Mouse (Mus musculus) CH12.LX (cell line): ENCODE measurements around the gene Cyp2w1. TPM values are rescaled to one million over a fixed set of nuclear protein-coding genes. Genes with fewer than 3 reads are reported as not detected.

Source experiments
- DNase-seq: peaks from one replicate; pipeline ENCODE4 v3.0.0-alpha.2; 2013; ENCODE audit errors: extremely low read depth
- H3K27ac ChIP-seq: 2 replicates; pipeline ENCODE4 v1.5.1; 2012; ENCODE audit warnings: low read depth, mild to moderate bottlenecking, control low read depth, moderate library complexity; ENCODE audit not compliant: insufficient read depth
- H3K27me3 ChIP-seq: replicated peaks from 2 replicates; pipeline ENCODE3; 2012; ENCODE audit warnings: inconsistent platforms
- H3K36me3 ChIP-seq, 2 experiments: replicated peaks in 1 of 2; 2 replicates each; pipeline versions ENCODE3 to v1.6.1; 2012; ENCODE audit warnings: inconsistent platforms in 1 of 2, low read length in 1 of 2, mild to moderate bottlenecking in 1 of 2, mixed read lengths in 1 of 2, moderate library complexity in 1 of 2; ENCODE audit not compliant: control insufficient read depth in 1 of 2, insufficient read depth in 1 of 2
- H3K4me1 ChIP-seq, 2 experiments: 2 replicates each; pipeline ENCODE4 v1.6.1; 2012; ENCODE audit warnings: inconsistent platforms in 1 of 2, moderate library complexity in 1 of 2; ENCODE audit not compliant: insufficient read depth in 2 of 2, control insufficient read depth in 1 of 2
- H3K4me2 ChIP-seq: 2 replicates; pipeline ENCODE4 v1.6.1; 2012; ENCODE audit warnings: low read depth, mild to moderate bottlenecking, control low read depth; ENCODE audit not compliant: poor library complexity, insufficient read depth, severe bottlenecking
- H3K4me3 ChIP-seq, 3 experiments: fragments of 150-350 bp in 1 of 3; sonication (generic) in 1 of 3; replicated peaks in 1 of 3; 2 replicates each; pipeline versions ENCODE3 to v1.5.1; 2011 to 2012; ENCODE audit warnings: low read depth in 2 of 3, low read length in 2 of 3, mild to moderate bottlenecking in 2 of 3, moderate library complexity in 2 of 3, control low read depth in 1 of 3, improper control_type of control experiment in 1 of 3, inconsistent platforms in 1 of 3, mixed read lengths in 1 of 3; ENCODE audit not compliant: poor library complexity in 1 of 3
- H3K79me2 ChIP-seq: replicated peaks from 2 replicates; pipeline ENCODE4 v1.6.1; 2012; ENCODE audit warnings: mild to moderate bottlenecking, moderate library complexity; ENCODE audit not compliant: control insufficient read depth, poor library complexity, insufficient read depth, severe bottlenecking; ENCODE audit errors: extremely low read depth
- H3K9ac ChIP-seq: 2 replicates; pipeline ENCODE4 v1.6.1; 2012; ENCODE audit warnings: low read depth, mild to moderate bottlenecking, control low read depth, moderate library complexity; ENCODE audit not compliant: insufficient read depth
- H3K9me3 ChIP-seq: replicated peaks from 2 replicates; pipeline ENCODE3; 2012; ENCODE audit warnings: low read length, inconsistent platforms, mixed read lengths
- BHLHE40 ChIP-seq: IDR thresholded peaks from 2 replicates; pipeline ENCODE4 v1.6.1; 2011; ENCODE audit warnings: mild to moderate bottlenecking, low read depth, low read length, improper control_type of control experiment
- CHD1 ChIP-seq: IDR thresholded peaks from 2 replicates; pipeline ENCODE4 v1.6.1; 2012; ENCODE audit warnings: low read depth, low read length, improper control_type of control experiment, inconsistent platforms
- CHD2 ChIP-seq: IDR thresholded peaks from 2 replicates; pipeline ENCODE4 v1.6.1; 2011; ENCODE audit warnings: low read length, improper control_type of control experiment
- CTCF ChIP-seq, 2 experiments: IDR thresholded peaks in 1 of 2; conservative IDR thresholded peaks in 1 of 2; 2 replicates each; pipeline ENCODE4 v1.5.1; 2011 to 2012; ENCODE audit warnings: low read depth in 2 of 2, low read length in 2 of 2, improper control_type of control experiment in 1 of 2, inconsistent platforms in 1 of 2, mild to moderate bottlenecking in 1 of 2, moderate library complexity in 1 of 2
- E2F4 ChIP-seq: IDR thresholded peaks from 2 replicates; pipeline ENCODE4 v1.6.1; 2011; ENCODE audit warnings: low read depth, low read length, improper control_type of control experiment; ENCODE audit not compliant: insufficient replicate concordance
- ELF1 ChIP-seq: IDR thresholded peaks from 2 replicates; pipeline ENCODE4 v1.6.1; 2014; ENCODE audit warnings: low read depth, mild to moderate bottlenecking, inconsistent platforms, low read length, improper control_type of control experiment
- EP300 ChIP-seq: IDR thresholded peaks from 2 replicates; pipeline ENCODE4 v1.6.1; 2011; ENCODE audit warnings: low read length, improper control_type of control experiment
- ETS1 ChIP-seq: conservative IDR thresholded peaks from 2 replicates; pipeline ENCODE4 v1.6.1; 2012; ENCODE audit warnings: low read depth, mild to moderate bottlenecking, inconsistent platforms, low read length, improper control_type of control experiment, moderate library complexity
- GABPA ChIP-seq: IDR thresholded peaks from 2 replicates; pipeline ENCODE4 v1.6.1; 2012; ENCODE audit warnings: low read depth, low read length, improper control_type of control experiment, inconsistent platforms; ENCODE audit not compliant: insufficient replicate concordance
- HCFC1 ChIP-seq: IDR thresholded peaks from 2 replicates; pipeline ENCODE4 v1.6.1; 2012; ENCODE audit warnings: low read depth, mild to moderate bottlenecking, inconsistent platforms, low read length, improper control_type of control experiment
- IRF4 ChIP-seq: IDR thresholded peaks from 2 replicates; pipeline ENCODE4 v1.6.1; 2014; ENCODE audit warnings: low read depth, mild to moderate bottlenecking, inconsistent platforms, low read length, improper control_type of control experiment
- JUND ChIP-seq: conservative IDR thresholded peaks from 2 replicates; pipeline ENCODE4 v1.6.1; 2011; ENCODE audit warnings: low read depth, low read length, improper control_type of control experiment
- KAT2A ChIP-seq: IDR thresholded peaks from 2 replicates; pipeline ENCODE4 v1.6.1; 2012; ENCODE audit warnings: low read length, improper control_type of control experiment, inconsistent platforms; ENCODE audit not compliant: insufficient replicate concordance
- MAFK ChIP-seq: IDR thresholded peaks from 2 replicates; pipeline ENCODE4 v1.6.1; 2011; ENCODE audit warnings: low read length, improper control_type of control experiment; ENCODE audit not compliant: insufficient replicate concordance
- MAX ChIP-seq: IDR thresholded peaks from 2 replicates; pipeline ENCODE4 v1.6.1; 2011; ENCODE audit warnings: low read length, improper control_type of control experiment
- MAZ ChIP-seq: IDR thresholded peaks from 2 replicates; pipeline ENCODE4 v1.6.1; 2012; ENCODE audit warnings: low read depth, mild to moderate bottlenecking, inconsistent platforms, low read length, improper control_type of control experiment, moderate library complexity
- MEF2A ChIP-seq: IDR thresholded peaks from 2 replicates; pipeline ENCODE4 v1.6.1; 2014; ENCODE audit warnings: low read depth, mild to moderate bottlenecking, inconsistent platforms, low read length, improper control_type of control experiment, borderline replicate concordance
- MXI1 ChIP-seq: IDR thresholded peaks from 2 replicates; pipeline ENCODE4 v1.6.1; 2011; ENCODE audit warnings: mild to moderate bottlenecking, low read depth, low read length, improper control_type of control experiment
- MYC ChIP-seq: IDR thresholded peaks from 2 replicates; pipeline ENCODE4 v1.6.1; 2011; ENCODE audit warnings: low read depth, mild to moderate bottlenecking, improper control_type of control experiment, low read length
- NELFE ChIP-seq: IDR thresholded peaks from 2 replicates; pipeline ENCODE4 v1.6.1; 2011; ENCODE audit warnings: low read depth, low read length, improper control_type of control experiment
- NRF1 ChIP-seq: IDR thresholded peaks from 2 replicates; pipeline ENCODE4 v1.6.1; 2014; ENCODE audit warnings: low read depth, mild to moderate bottlenecking, inconsistent platforms, low read length, improper control_type of control experiment, moderate library complexity
- PAX5 ChIP-seq: IDR thresholded peaks from 2 replicates; pipeline ENCODE4 v1.6.1; 2012; ENCODE audit warnings: low read length, inconsistent platforms, mixed read lengths
- POLR2A ChIP-seq: IDR thresholded peaks from 2 replicates; pipeline ENCODE4 v1.6.1; 2011; ENCODE audit warnings: low read depth, mild to moderate bottlenecking, improper control_type of control experiment, low read length
- POLR2AphosphoS2 ChIP-seq: IDR thresholded peaks from 2 replicates; pipeline ENCODE4 v1.6.1; 2011; ENCODE audit warnings: low read depth, low read length, improper control_type of control experiment
- SIN3A ChIP-seq: IDR thresholded peaks from 2 replicates; pipeline ENCODE4 v1.6.1; 2012; ENCODE audit warnings: low read length, improper control_type of control experiment, inconsistent platforms
- SMC3 ChIP-seq: IDR thresholded peaks from 2 replicates; pipeline ENCODE4 v1.6.1; 2011; ENCODE audit warnings: low read depth, low read length, improper control_type of control experiment
- TBP ChIP-seq: conservative IDR thresholded peaks from 2 replicates; pipeline ENCODE4 v1.6.1; 2011; ENCODE audit warnings: low read depth, low read length, improper control_type of control experiment
- TCF12 ChIP-seq: IDR thresholded peaks from 2 replicates; pipeline ENCODE4 v1.6.1; 2014; ENCODE audit warnings: low read depth, mild to moderate bottlenecking, inconsistent platforms, low read length, improper control_type of control experiment
- UBTF ChIP-seq: IDR thresholded peaks from 2 replicates; pipeline ENCODE4 v1.6.1; 2012; ENCODE audit warnings: low read depth, mild to moderate bottlenecking, inconsistent platforms, low read length, improper control_type of control experiment, moderate library complexity
- USF2 ChIP-seq: conservative IDR thresholded peaks from 2 replicates; pipeline ENCODE4 v1.6.1; 2011; ENCODE audit warnings: low read depth, low read length, improper control_type of control experiment
- ZC3H11A ChIP-seq: IDR thresholded peaks from 2 replicates; pipeline ENCODE4 v1.6.1; 2012; ENCODE audit warnings: low read depth, mild to moderate bottlenecking, inconsistent platforms, low read length, improper control_type of control experiment
- ZKSCAN1 ChIP-seq: IDR thresholded peaks from 2 replicates; pipeline ENCODE4 v1.6.1; 2012; ENCODE audit warnings: low read depth, inconsistent platforms, low read length, improper control_type of control experiment, borderline replicate concordance
- dilution Hi-C: fragments of 300-500 bp; cut with MboI; formaldehyde crosslinking; loops from 2 replicates; pipeline ENCODE4 v1.14.3; 2020; ENCODE audit warnings: low sequenced_read_pairs; ENCODE audit not compliant: extremely low pct_unique_long_range_greater_than_20kb, extremely low pct_ligation_motif_present
- in situ Hi-C: fragments of 300-500 bp; cut with MboI; formaldehyde crosslinking; loops from 3 replicates; pipeline ENCODE4 v1.14.3; 2019; ENCODE audit warnings: low sequenced_read_pairs, low pct_ligation_motif_present, low pct_unique_long_range_greater_than_20kb, mixed read lengths
- polyA plus RNA-seq: library from polyadenylated mRNA; unstranded; fragments of >175 nt; gene quantifications from 2 replicates; pipeline ENCODE4 v1.2.1, GENCODE M21; 2012; ENCODE audit warnings: low read depth; ENCODE audit not compliant: insufficient read length
- total RNA-seq, 2 experiments: library from RNA; depleted of rRNA; stranded (reverse); fragments of 300-350 nt in 1 of 2; fragments of >200 nt in 1 of 2; gene quantifications; 2 replicates each; pipeline ENCODE4 v1.2.3; 2012 to 2014

Cyp2w1 gene
- total and polyA plus RNA-seq, 3 experiments = not detected

DNA sequence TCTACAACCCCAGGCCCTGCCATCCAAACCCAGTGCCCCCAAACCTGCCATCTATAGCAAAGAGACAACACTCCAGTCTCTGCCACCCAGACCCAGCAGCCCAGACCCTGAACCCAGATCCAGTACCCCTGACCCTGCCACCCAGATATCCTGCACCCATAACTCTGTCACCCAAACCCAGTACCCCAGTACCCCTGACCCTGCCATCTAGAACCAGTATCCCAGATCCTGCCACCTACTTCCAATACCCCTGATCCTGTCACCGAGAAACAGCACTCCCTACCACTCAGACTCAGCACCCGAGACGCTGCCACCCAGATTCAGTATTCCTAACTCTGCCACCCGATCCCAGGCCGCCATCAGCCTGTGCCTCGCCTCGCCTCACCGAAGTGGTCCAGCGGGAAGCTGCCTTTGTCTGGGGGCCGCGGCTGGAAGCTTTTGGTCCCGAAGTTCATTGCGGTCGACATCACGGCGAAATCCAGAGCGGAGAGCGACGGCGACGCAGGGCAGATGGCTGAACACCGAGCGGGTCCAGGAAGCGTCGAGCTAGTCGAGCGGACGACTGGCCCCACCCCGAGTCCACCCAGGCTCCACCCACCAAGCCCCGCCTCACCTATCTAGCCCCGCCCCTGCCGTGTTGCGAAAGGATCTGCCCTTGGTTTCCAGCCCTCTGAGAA lies 7.6 kb upstream of the Cyp2w1 start:
- H3K9ac ChIP-seq = peak overlapping the region; percentile 95
- dilution Hi-C loops = no loop called here
- in situ Hi-C loops = no loop called here
- TF ChIP-seq MAZ (peak; percentile 91; the same call in 1 of the 2 replicates), MAX (peak; percentile 46; the same call in 1 of the 2 replicates), GABPA (no peak; the same call in 1 of the 2 replicates), CTCF (conservative IDR thresholded peaks at IDR 0.05 in 1 of 2, IDR thresholded peaks at IDR 0.05 in 1 of 2; ENCODE audit: low read depth in 2 of 2, low read length in 2 of 2) (no peak), ZC3H11A (no peak), CHD1 (no peak), TCF12 (peak; percentile 68), USF2 (no peak), NRF1 (peak; percentile 62), MEF2A (peak; percentile 79), SMC3 (peak; percentile 8; the same call in 1 of the 2 replicates), EP300 (no peak), TBP (no peak), NELFE (peak; percentile 70), ETS1 (no peak), HCFC1 (peak; percentile 94), IRF4 (peak; percentile 76), UBTF (no peak), MXI1 (peak; percentile 90; the same call in 1 of the 2 replicates), E2F4 (no peak), KAT2A (peak; percentile 85; the same call in 1 of the 2 replicates), PAX5 (no peak), CHD2 (0 out of 2 replicates have a peak, but pooled peaks have one; percentile 48), ZKSCAN1 (no peak), POLR2A (peak; percentile 57; the same call in 1 of the 2 replicates), MYC (0 out of 2 replicates have a peak, but pooled peaks have one; percentile 30), POLR2AphosphoS2 (peak; percentile 48; the same call in 1 of the 2 replicates), JUND (no peak), BHLHE40 (peak; percentile 49), MAFK (no peak), ELF1 (peak; percentile 92), SIN3A (peak; percentile 96)
- TF ChIP-seq, all 38 proteins: peak for 18
- H3K4me3 ChIP-seq = peak overlapping the region; percentile 96 to 99 (median 98)
- H3K27ac ChIP-seq = peak overlapping the region; percentile 45
- H3K36me3 ChIP-seq = peaks cover 19 to 28% of the 10 kb centered on the region in 2 experiments
- no peaks in the 10 kb centered on the region for H3K9me3 ChIP-seq
- DNase-seq = peak; percentile 90
- peak overlapping the region; percentile 91 for H3K4me2 ChIP-seq
- H3K27me3 ChIP-seq = peaks cover 12% of the 10 kb centered on the region
- H3K4me1 ChIP-seq = peaks cover 3 to 12% of the 10 kb centered on the region in 2 experiments; a peak in 3 of 4 replicates
- peaks cover 11% of the 10 kb centered on the region for H3K79me2 ChIP-seq
